ENCODE assay signal across 8 mouse cellular contexts in genomic region chr19:5803041-5803880, GRCm38 (mm10). TPM values are rescaled to one million over a fixed set of nuclear protein-coding genes. Genes with fewer than 3 reads are reported as not detected.
DNase-seq lines count a peak whose midpoint lies in the region; ATAC-seq and TF ChIP-seq lines count a peak whose summit lies in the region.

No protein-coding gene starts in this region.

- no peaks in the 10 kb centered on the region for H3K9me3 ChIP-seq in lung, embryonic 15.5 days

- under 1% methylated on average over 67 of the region's 67 CpGs for WGBS in lung, embryonic 15.5 days
- WGBS in olfactory bulb, adult 2 months, result under 1% methylated on average over 67 of the region's 67 CpGs

- H3K4me2 ChIP-seq in lung, embryonic 15.5 days, result peak overlapping the region; percentile 85

- no peak for TF ChIP-seq CTCF in olfactory bulb, adult 2 months (IDR thresholded peaks at IDR 0.05; ENCODE audit: insufficient read depth, low read depth, low read length)

- peak overlapping the region; percentile 64 for H3K9ac ChIP-seq in lung, embryonic 15.5 days

- H3K27ac ChIP-seq in lung, embryonic 15.5 days, result peak overlapping the region; percentile 99
- peak overlapping the region; percentile 100 for H3K27ac ChIP-seq in olfactory bulb, adult 2 months (ENCODE audit: insufficient read depth, low read depth, low read length)

- TF ChIP-seq POLR2A in olfactory bulb, adult 2 months (IDR thresholded peaks at IDR 0.05; ENCODE audit: insufficient read depth, low read depth, low read length), result peak; percentile 79

- peaks cover 8% of the 10 kb centered on the region for H3K36me3 ChIP-seq in lung, embryonic 15.5 days

- peak; percentile 61 to 64 for ATAC-seq in hematopoietic stem cell, adult 5-6 weeks (replicated peaks in 1 of 2; ENCODE audit: insufficient read depth in 1 of 2, low FRiP score in 2 of 2, low TSS enrichment in 1 of 2, low read depth in 1 of 2, poor library complexity in 2 of 2, severe bottlenecking in 2 of 2)
- peak; percentile 96 for ATAC-seq in lung, embryonic 15.5 days (ENCODE audit: borderline replicate concordance, extremely low read depth, low FRiP score, low TSS enrichment)

- H3K4me3 ChIP-seq in lung, embryonic 15.5 days, result peak overlapping the region; percentile 86
- H3K4me3 ChIP-seq in olfactory bulb, adult 2 months (ENCODE audit: insufficient read depth, low read depth, low read length), result peak overlapping the region; percentile 78

- H3K27me3 ChIP-seq in lung, embryonic 15.5 days, result no peaks in the 10 kb centered on the region

- H3K4me1 ChIP-seq in lung, embryonic 15.5 days, result peaks cover 43% of the 10 kb centered on the region
- H3K4me1 ChIP-seq in olfactory bulb, adult 2 months (ENCODE audit: control insufficient read depth, insufficient read depth, low read length), result peaks cover 41% of the 10 kb centered on the region

- DNase-seq in MN1 (ENCODE audit: low spot score), result peak; percentile 95
- DNase-seq in cerebellum, adult 8-10 months, result peak; percentile 100
- peak; percentile 99 for DNase-seq in forelimb bud, embryonic 11.5 days (ENCODE audit: low read depth, low spot score)
- DNase-seq in layer of hippocampus, adult 9-10 months (ENCODE audit: low spot score), result peak; percentile 95
- DNase-seq in thymus, adult 18-20 months, result peak; percentile 97 to 98

RNA-seq across cellular contexts. Expression of gene Scyl1, which starts 32.0 kb away (rescaled TPM):
- total RNA-seq in hematopoietic stem cell, adult 5-6 weeks (2017), result 22.5 and 30.9 TPM in 2 replicates
- 76.1 and 83.6 TPM in 2 replicates for polyA plus RNA-seq in lung, embryonic 15.5 days (2015; fragmentation: Nextera tagmentation; extraction: Ambion mirVana)
- polyA plus RNA-seq in olfactory bulb, adult 2 months (2012; ENCODE audit: insufficient read depth, insufficient read length, low replicate concordance, missing spikeins), result not detected in 2 replicates

Comparison
In these comparisons a context has a peak if more than half of its experiments do, and no peak if none do; other contexts are left out.
1. Peak in every context shown above with its lines: DNase-seq, ATAC-seq, H3K4me3 ChIP-seq and H3K27ac ChIP-seq.